Mouse (Mus musculus): ENCODE data around the gene Olfr1373. TPM values are rescaled to one million over a fixed set of nuclear protein-coding genes. Genes with fewer than 3 reads are reported as not detected.

Gene Olfr1373
- total RNA-seq, 2 experiments from 2014 or later, result not detected

DNA sequence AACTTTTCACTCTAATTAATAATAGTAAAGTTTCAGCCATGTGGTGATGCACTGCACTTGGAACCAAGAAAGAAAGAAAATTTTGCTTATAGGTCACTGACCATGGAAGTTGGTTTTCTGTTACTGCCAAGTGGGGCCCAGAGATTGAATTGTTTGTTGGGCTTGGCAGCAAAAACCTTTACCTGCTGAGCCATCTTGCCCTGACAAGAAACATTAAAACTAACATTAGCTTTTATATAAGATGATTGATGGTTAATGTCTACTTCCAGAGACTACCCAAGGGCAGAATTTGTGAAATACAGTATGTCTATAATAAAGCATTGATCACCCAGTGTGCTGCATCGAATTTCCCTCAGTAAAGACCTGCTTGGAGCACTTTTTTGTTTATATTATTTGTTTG is 38.9 kb downstream of the Olfr1373 start:
- no peak for DNase-seq (ENCODE audit: low spot score in 2 of 2)

DNA sequence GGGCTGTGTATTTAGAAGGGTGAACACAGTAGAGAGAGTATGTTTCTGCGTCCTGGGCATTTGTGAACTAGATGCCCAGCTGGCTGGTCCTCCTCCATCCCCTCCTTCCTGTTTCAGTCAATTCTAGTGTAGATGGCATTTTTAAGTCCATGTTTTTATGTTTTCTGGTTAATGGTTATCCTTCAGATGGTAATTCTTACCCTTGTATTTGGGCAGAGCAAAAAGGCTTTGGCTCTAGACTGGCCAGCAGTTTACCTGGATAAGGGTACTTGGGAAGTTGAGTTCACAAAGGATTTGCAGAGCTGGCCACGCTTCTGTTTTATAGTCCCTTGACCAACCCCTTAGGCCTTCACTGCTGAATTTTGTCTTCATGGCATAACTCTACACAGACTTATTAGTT is 39.3 kb downstream of the Olfr1373 start:
- DNase-seq (ENCODE audit: low spot score in 2 of 2), result no peak

- no peak for DNase-seq (ENCODE audit: low spot score in 2 of 2)
These were observed 39.8 kb downstream of the Olfr1373 start for GRCm38 (mm10) chr11:52105503-52105902.

DNA sequence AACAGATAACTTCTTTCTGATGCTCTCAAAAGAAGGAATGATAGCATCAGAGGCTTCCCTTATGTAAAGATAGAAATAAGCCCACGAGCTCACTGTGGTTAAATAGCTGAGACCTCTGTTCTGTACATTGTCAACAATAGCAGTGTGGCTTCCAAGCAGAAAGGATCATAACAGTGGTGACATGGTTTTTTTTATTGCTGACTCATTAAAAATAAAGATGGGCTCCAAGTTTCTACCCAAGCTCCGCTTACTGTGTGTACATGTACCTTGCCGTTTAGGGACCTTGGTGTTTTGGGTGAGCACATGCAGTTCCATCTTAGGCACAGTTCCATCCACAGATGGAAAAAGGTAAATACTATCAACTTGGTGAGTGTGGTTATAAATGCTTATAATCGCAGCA is 42.4 kb downstream of the Olfr1373 start:
- no peak for DNase-seq (ENCODE audit: low spot score in 2 of 2)

DNA sequence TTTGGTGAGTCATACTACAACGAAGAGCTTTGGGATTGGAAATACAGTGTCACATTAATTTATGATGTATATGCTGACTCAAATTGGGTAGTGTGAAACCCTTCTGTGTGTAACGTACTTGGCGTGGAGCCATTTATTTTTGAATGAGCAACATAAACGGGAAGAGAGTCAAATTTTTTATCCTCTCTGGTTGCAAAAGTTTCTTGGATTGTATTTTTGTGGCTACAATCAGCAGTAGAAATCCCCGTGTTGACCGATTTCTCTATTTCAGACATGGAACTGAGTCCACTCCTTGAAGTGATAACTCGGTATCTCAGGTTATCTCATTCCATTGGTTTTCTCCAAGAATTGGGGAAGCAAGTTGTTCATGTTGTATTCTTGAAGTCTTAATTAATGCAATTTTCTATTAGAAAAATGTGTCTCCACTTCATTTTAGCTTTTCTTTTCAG is 45.5 kb downstream of the Olfr1373 start:
- DNase-seq (ENCODE audit: low spot score in 2 of 2), result no peak

GRCm38 (mm10) chr11:52099031-52099761 is 46.1 kb downstream of the Olfr1373 start:
- peak; percentile 69 to 73 for DNase-seq (ENCODE audit: low spot score in 2 of 2)

DNA sequence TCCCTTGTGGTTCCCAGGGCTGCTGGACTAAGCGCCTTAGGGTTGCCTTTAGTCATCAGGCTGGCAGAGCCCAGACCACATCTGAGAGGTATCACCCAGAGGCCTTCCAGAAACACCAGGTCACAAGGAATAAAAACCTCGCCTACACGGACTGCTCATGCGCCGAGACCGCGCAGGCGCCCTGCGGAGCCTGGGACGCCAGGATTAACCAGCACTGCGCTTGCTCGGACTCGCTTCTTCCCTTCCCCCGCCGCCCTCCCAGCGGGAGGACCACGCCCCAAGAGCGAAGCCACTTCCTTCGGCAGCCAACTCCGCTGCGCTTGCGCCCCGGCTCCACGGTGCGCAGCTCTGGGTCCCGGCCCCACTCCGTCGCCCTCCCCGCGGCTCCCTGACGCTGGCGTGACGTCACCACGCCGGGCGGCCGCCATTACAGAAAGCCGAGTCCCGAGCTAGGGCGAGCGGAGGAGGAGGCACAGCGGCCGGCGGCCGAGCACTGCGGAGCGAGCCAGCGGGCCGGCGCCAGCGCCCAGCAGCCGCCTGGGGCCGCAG is 46.9 kb downstream of the Olfr1373 start, which contains the start of gene Ppp2ca:
Gene Ppp2ca, plus strand, starts transcription at position 284 of the 549 bp plus-strand sequence.
- peak; percentile 96 to 99 for DNase-seq (ENCODE audit: low spot score in 2 of 2)

- no peak for DNase-seq (ENCODE audit: low spot score in 2 of 2)
These were observed 47.7 kb downstream of the Olfr1373 start for GRCm38 (mm10) chr11:52097596-52097995.

DNA sequence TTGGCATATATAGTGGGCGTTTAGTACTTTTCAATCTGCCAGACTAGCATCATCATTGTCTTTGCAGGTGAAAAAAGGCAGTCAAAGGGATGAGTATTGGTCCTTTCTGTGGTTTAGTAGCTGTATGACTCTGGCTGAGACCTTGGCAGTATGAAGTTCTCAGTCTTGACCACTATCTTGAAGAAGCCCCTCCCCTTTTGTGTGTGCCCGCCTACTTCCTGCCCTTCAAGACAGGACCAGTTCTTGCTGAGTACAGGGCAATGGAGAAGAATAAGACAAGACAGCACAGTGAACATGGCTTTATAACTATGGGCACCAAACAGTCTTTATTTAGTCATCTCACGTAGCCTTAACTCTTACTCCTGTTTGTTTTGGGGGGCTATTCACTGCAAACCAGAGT is 48.3 kb downstream of the Olfr1373 start:
- no peak for DNase-seq (ENCODE audit: low spot score in 2 of 2)

Small RNA genes within 50 kb of the gene (microRNA-seq; reads per million reads assigned to microRNA genes)
- gene Gm24157, result 0 to 0.23 reads per million in 2 experiments
- 19.5 to 20.6 reads per million in 2 experiments for gene Mir3061

Other genes with a start within 250 kb of the Olfr1373 start
- 10 to 100 TPM; 28.7 to 33.7 TPM for gene Cdkn2aipnl, start 177.9 kb downstream of the Olfr1373 start, total RNA-seq (2021)
- gene Ube2b, start 144.8 kb downstream of the Olfr1373 start, total RNA-seq (2021), result 100 to 1,000 TPM; 166 to 171 TPM
- gene Cdkl3, start 141.3 kb downstream of the Olfr1373 start, total RNA-seq (2021), result 10 to 100 TPM; 20.4 to 20.8 TPM
- 100 to 1,000 TPM; 128 to 136 TPM for gene Ppp2ca, start 46.8 kb downstream of the Olfr1373 start, total RNA-seq (2021)
- gene Olfr1371, start 68.5 kb upstream of the Olfr1373 start, total RNA-seq (2021), result not detected
- 100 to 1,000 TPM; 467 to 471 TPM for gene Skp1a, start 86.5 kb upstream of the Olfr1373 start, total RNA-seq (2021)
- 1 to 10 TPM; 6.0 to 6.3 TPM for gene Tcf7, start 137.5 kb upstream of the Olfr1373 start, total RNA-seq (2021)
- 100 to 1,000 TPM; 564 to 569 TPM for gene Vdac1, start 215.3 kb upstream of the Olfr1373 start, total RNA-seq (2021)

Data from layer of hippocampus, postnatal 14 days (tissue).